Mouse (Mus musculus): ENCODE results near the gene Rpl9-ps6. TPM values are rescaled to one million over a fixed set of nuclear protein-coding genes. Genes with fewer than 3 reads are reported as not detected.

The Rpl9-ps6 gene
- 40.1 TPM for polyA plus RNA-seq (2014; fragmentation: Illumina TruSeq; extraction: RNeasy Lipid Tissue Mini Kit (QIAGEN cat#74804); ENCODE audit: low read depth, low replicate concordance)

GRCm38 (mm10) chr19:32466478-32466877, at the start of gene Rpl9-ps6:
Gene Rpl9-ps6, minus strand, starts transcription at chr19:32466578.

GRCm38 (mm10) chr19:32485681-32486105, 19.3 kb upstream of the Rpl9-ps6 start, which contains the start of gene Minpp1:
Gene Minpp1, plus strand, starts transcription at chr19:32485769.

Other genes starting within 250 kb of the Rpl9-ps6 start
- 125 TPM for gene Sgms1, start 76.9 kb downstream of the Rpl9-ps6 start, polyA plus RNA-seq (2014; fragmentation: Illumina TruSeq; extraction: RNeasy Lipid Tissue Mini Kit (QIAGEN cat#74804); ENCODE audit: low read depth, low replicate concordance)
- gene Minpp1, start 19.2 kb upstream of the Rpl9-ps6 start, polyA plus RNA-seq (2014; fragmentation: Illumina TruSeq; extraction: RNeasy Lipid Tissue Mini Kit (QIAGEN cat#74804); ENCODE audit: low read depth, low replicate concordance), result 51.8 TPM
- 32.6 TPM for gene Papss2, start 129.2 kb upstream of the Rpl9-ps6 start, polyA plus RNA-seq (2014; fragmentation: Illumina TruSeq; extraction: RNeasy Lipid Tissue Mini Kit (QIAGEN cat#74804); ENCODE audit: low read depth, low replicate concordance)